Mouse (Mus musculus) small intestine, adult 2 months (tissue): ENCODE results near the gene Mrgpre.

ENCODE experiments used
- CTCF ChIP-seq: fragments of 200-500 bp; IDR thresholded peaks from 2 replicates; pipeline ENCODE4 v1.5.1; 2012; ENCODE audit warnings: low read depth, mild to moderate bottlenecking, control low read depth, inconsistent platforms, low read length, moderate library complexity, mixed read lengths; ENCODE audit not compliant: insufficient replicate concordance, insufficient read length; ENCODE audit errors: extremely low read depth
- POLR2A ChIP-seq: fragments of 200-500 bp; IDR thresholded peaks from 2 replicates; pipeline ENCODE4 v1.6.1; 2012; ENCODE audit warnings: low read depth, mild to moderate bottlenecking, control low read depth, inconsistent platforms, low read length, moderate library complexity

- TF ChIP-seq CTCF (0 out of 2 replicates have a peak, but pooled peaks have one; percentile 4), POLR2A (peak; percentile 38; the same call in 1 of the 2 replicates)
Measured at GRCm38 (mm10) chr7:143757027-143757390, 27.3 kb downstream of the Mrgpre start.
